Mouse (Mus musculus): ENCODE results near the gene Arhgef16. TPM values are rescaled to one million over a fixed set of nuclear protein-coding genes. Genes with fewer than 3 reads are reported as not detected.

Arhgef16 gene
- polyA plus RNA-seq, 1 experiment = not detected

DNA sequence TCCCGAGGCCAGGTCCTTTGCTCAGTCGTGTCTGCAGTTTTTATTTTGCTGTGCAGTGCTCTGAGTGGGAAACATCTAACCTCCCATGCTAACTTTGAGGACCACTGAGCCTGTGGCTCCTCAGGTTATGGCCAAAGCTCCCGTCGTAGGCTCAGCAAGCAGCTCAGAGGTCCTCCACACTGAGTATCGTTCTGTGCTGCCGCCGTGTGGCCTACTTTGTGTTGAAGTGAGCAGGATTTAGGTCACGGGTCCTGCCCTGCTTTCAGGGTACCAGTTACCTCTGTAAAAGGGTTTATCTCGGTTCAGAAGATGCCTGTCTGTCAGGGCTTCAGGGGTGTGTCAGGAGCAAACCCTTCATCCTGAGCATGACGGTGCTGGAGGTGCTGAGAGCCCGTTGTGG is 60.9 kb downstream of the Arhgef16 start:
- TF ChIP-seq CTCF (IDR thresholded peaks at IDR 0.05; ENCODE audit: insufficient read depth, low read depth, low read length) (no peak), POLR2A (IDR thresholded peaks at IDR 0.05; ENCODE audit: insufficient read depth, low read depth, low read length) (no peak)
- Histone ChIP-seq H3K4me3 (ENCODE audit: insufficient read depth, low read depth, low read length) (no peak overlapping the region), H3K27ac (ENCODE audit: insufficient read depth, low read depth, low read length) (no peak overlapping the region), H3K4me1 (ENCODE audit: control insufficient read depth, insufficient read depth, low read length) (peaks cover 7% of the 10 kb centered on the region)
- 79% methylated on average over 11 of the region's 11 CpGs for WGBS

DNA sequence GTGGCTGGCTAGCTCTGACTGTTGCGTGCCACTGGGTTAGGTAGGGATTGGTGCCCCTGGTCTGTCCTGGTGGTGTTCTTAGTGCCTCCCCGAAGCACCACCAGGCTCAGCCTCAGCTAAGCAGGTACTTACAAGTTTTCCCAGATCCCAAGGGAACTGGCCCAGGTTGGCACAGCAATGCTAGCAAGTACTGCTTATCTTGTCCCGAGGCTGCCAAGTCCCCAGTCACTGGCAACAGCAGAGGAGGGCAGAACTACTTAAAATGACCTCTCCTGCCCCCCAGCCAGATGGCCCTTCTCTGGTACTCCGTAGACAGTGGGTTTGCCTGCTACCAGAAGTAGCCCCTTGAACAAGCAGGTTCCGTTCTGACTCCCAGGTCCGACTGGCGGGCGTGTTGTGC is 62.3 kb downstream of the Arhgef16 start:
- peaks cover 7% of the 10 kb centered on the region for H3K4me1 ChIP-seq (ENCODE audit: control insufficient read depth, insufficient read depth, low read length)
- TF ChIP-seq POLR2A (IDR thresholded peaks at IDR 0.05; ENCODE audit: insufficient read depth, low read depth, low read length) (no peak), CTCF (IDR thresholded peaks at IDR 0.05; ENCODE audit: insufficient read depth, low read depth, low read length) (no peak)
- H3K4me3 ChIP-seq (ENCODE audit: insufficient read depth, low read depth, low read length) = no peak overlapping the region
- WGBS = 87% methylated on average over 8 of the region's 8 CpGs
- H3K27ac ChIP-seq (ENCODE audit: insufficient read depth, low read depth, low read length) = no peak overlapping the region

DNA sequence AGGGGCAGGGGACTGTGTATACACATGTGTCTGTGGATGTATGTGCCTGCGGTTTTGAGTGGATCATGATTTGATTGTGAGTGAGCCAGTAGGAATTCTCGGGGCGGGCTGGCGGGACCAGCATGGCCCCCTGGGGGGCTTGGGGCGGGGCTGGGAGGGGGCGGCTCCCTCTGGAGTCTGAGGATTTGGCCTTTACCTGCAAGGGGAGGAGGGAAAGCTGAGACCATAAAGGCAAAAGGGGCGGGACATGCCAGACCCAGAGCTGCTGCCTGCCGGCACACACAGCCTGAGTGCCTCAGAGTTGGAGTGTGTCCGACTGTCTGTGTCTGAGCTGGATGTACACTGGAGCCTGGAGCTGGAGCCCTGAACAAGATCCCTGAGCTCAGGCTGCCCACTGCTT is 64.2 kb downstream of the Arhgef16 start:
- Histone ChIP-seq H3K4me1 (ENCODE audit: control insufficient read depth, insufficient read depth, low read length) (peaks cover 7% of the 10 kb centered on the region), H3K27ac (ENCODE audit: insufficient read depth, low read depth, low read length) (no peak overlapping the region), H3K4me3 (ENCODE audit: insufficient read depth, low read depth, low read length) (no peak overlapping the region)
- TF ChIP-seq CTCF (IDR thresholded peaks at IDR 0.05; ENCODE audit: insufficient read depth, low read depth, low read length) (no peak), POLR2A (IDR thresholded peaks at IDR 0.05; ENCODE audit: insufficient read depth, low read depth, low read length) (no peak)
- WGBS = 3% methylated on average over 9 of the region's 9 CpGs

DNA sequence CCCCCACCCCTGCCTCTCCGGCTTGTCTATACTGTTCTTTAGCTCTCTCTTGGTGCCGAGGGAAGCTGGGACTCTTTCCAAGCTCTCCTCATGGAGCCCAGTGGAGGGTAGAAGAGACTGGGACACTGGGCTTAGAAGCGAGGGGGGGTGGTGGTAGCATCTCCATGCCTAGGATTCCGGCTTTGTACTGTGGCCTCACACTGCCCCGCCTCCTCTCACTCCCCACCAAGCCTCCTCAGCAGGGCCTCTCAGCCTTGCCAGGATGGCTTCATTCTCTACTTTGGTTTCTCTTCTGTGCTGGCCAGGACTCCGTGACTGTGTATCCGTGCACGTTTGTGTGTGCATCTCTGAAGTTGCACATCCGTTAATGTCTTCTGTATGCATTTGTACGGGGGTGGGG is 64.6 kb downstream of the Arhgef16 start:
- 13% methylated on average over 10 of the region's 10 CpGs for WGBS
- no peak overlapping the region for H3K4me3 ChIP-seq (ENCODE audit: insufficient read depth, low read depth, low read length)

DNA sequence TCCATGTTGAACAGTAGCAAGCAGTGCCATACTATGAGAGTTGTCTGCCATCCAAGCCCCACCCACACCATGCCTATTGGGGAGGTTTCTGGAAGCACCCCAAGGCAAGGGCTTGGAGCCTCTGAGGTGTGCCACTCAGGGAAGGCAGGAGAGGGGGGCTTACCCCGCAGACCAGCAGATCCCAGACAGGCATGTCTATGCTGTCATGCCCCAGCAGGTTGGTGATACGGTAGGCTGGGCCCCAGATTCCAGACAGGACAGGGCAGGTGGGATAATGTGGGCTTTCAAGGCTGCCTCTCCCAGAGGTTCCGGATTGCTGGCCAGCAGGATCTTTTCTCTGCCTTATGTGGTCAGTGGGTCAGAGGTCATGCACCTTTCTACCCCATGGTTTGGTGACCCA is 65.5 kb downstream of the Arhgef16 start:
- H3K27ac ChIP-seq (ENCODE audit: insufficient read depth, low read depth, low read length) = no peak overlapping the region
- H3K4me3 ChIP-seq (ENCODE audit: insufficient read depth, low read depth, low read length) = no peak overlapping the region
- H3K4me1 ChIP-seq (ENCODE audit: control insufficient read depth, insufficient read depth, low read length) = peaks cover 7% of the 10 kb centered on the region
- TF ChIP-seq POLR2A (IDR thresholded peaks at IDR 0.05; ENCODE audit: insufficient read depth, low read depth, low read length) (no peak), CTCF (IDR thresholded peaks at IDR 0.05; ENCODE audit: insufficient read depth, low read depth, low read length) (no peak)
- 88% methylated on average over 3 of the region's 3 CpGs for WGBS

More for the DNA sequence above, 64.6 kb downstream of the Arhgef16 start:
- no peak for TF ChIP-seq POLR2A (IDR thresholded peaks at IDR 0.05; ENCODE audit: insufficient read depth, low read depth, low read length)
- TF ChIP-seq CTCF (IDR thresholded peaks at IDR 0.05; ENCODE audit: insufficient read depth, low read depth, low read length) = no peak
- H3K4me1 ChIP-seq (ENCODE audit: control insufficient read depth, insufficient read depth, low read length) = peaks cover 7% of the 10 kb centered on the region
- H3K27ac ChIP-seq (ENCODE audit: insufficient read depth, low read depth, low read length) = no peak overlapping the region

DNA sequence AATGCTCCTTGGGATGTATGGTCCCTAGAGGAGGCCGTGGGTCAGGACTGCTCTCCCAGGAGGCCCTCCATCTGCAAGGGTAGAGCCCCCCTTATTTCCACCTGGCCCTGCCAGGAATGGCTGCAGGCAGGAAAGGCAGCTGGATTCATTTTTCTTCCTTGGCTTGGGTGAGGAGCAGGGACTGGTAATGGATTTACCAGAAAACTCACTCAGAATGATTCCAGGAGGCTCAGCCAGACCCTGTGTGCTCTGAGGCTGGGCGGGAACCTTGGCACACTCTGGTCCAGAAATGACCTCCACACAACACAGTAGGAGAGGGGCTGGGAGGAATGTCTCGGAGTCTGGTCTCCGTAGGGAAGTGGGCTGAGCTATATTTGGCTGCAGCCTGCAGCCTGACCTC is 69.2 kb downstream of the Arhgef16 start:
- peaks cover 4% of the 10 kb centered on the region for H3K4me1 ChIP-seq (ENCODE audit: control insufficient read depth, insufficient read depth, low read length)
- WGBS = 77% methylated on average over 4 of the region's 4 CpGs
- TF ChIP-seq CTCF (IDR thresholded peaks at IDR 0.05; ENCODE audit: insufficient read depth, low read depth, low read length) = no peak
- no peak for TF ChIP-seq POLR2A (IDR thresholded peaks at IDR 0.05; ENCODE audit: insufficient read depth, low read depth, low read length)
- H3K4me3 ChIP-seq (ENCODE audit: insufficient read depth, low read depth, low read length) = no peak overlapping the region
- H3K27ac ChIP-seq (ENCODE audit: insufficient read depth, low read depth, low read length) = no peak overlapping the region

DNA sequence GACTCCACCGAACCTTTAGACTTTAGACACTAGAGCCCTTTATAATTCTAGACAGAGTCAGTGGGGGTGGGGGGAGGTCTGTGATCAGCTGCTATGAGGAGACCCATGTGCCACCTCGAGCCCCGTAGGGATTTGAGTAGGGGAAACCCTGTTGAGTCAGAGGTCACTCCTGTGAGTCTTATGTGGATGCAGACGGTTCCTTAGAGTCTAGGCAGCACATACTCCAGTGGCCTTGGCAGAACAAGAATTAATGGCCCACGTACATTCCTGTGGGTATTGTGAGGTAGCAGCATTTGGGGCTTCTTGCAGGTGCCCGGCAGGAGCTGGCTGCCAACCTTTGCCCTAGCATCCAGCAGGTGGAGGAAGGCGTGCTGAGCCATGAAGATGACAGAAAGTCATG is 70.1 kb downstream of the Arhgef16 start:
- Histone ChIP-seq H3K4me1 (ENCODE audit: control insufficient read depth, insufficient read depth, low read length) (no peaks in the 10 kb centered on the region), H3K4me3 (ENCODE audit: insufficient read depth, low read depth, low read length) (no peak overlapping the region), H3K27ac (ENCODE audit: insufficient read depth, low read depth, low read length) (no peak overlapping the region)
- WGBS = 90% methylated on average over 7 of the region's 7 CpGs
- TF ChIP-seq POLR2A (IDR thresholded peaks at IDR 0.05; ENCODE audit: insufficient read depth, low read depth, low read length) = no peak
- TF ChIP-seq CTCF (IDR thresholded peaks at IDR 0.05; ENCODE audit: insufficient read depth, low read depth, low read length) = no peak

DNA sequence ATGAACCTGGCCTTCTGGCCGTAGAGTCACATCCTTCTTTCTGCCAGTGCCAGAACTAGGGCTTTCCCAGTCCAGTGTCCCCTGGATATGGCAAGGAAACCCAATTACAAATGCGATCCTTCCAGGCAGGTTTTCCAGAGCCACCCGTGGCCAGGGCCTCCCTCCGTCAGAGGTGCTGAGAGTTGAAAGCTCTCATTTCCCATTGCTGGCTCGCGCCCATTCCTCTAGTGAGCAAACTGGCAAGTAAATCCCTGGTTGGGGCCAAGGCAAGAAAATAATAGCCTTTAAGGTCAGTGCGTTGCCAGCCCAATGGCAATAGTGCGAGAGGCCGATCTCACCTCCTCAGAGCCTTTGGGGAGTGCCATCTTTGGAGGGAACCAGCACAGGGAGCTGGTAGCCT is 71.9 kb downstream of the Arhgef16 start:
- Histone ChIP-seq H3K4me1 (ENCODE audit: control insufficient read depth, insufficient read depth, low read length) (peaks cover 10% of the 10 kb centered on the region), H3K27ac (ENCODE audit: insufficient read depth, low read depth, low read length) (no peak overlapping the region), H3K4me3 (ENCODE audit: insufficient read depth, low read depth, low read length) (no peak overlapping the region)
- 77% methylated on average over 9 of the region's 9 CpGs for WGBS
- TF ChIP-seq CTCF (IDR thresholded peaks at IDR 0.05; ENCODE audit: insufficient read depth, low read depth, low read length) (no peak), POLR2A (IDR thresholded peaks at IDR 0.05; ENCODE audit: insufficient read depth, low read depth, low read length) (no peak)

Other genes with a start within 250 kb of the Arhgef16 start
- gene Trp73, start 161.5 kb downstream of the Arhgef16 start, polyA plus RNA-seq (2012; ENCODE audit: insufficient read depth, insufficient read length, low replicate concordance, missing spikeins) = not detected in 2 replicates
- not detected in 2 replicates for gene Wrap73, start 159.3 kb downstream of the Arhgef16 start, polyA plus RNA-seq (2012; ENCODE audit: insufficient read depth, insufficient read length, low replicate concordance, missing spikeins)
- gene Tprgl, start 141.0 kb downstream of the Arhgef16 start, polyA plus RNA-seq (2012; ENCODE audit: insufficient read depth, insufficient read length, low replicate concordance, missing spikeins) = not detected in 2 replicates
- not detected in 2 replicates for gene Megf6, start 130.9 kb downstream of the Arhgef16 start, polyA plus RNA-seq (2012; ENCODE audit: insufficient read depth, insufficient read length, low replicate concordance, missing spikeins)
- gene B230104I21Rik, start 34.5 kb upstream of the Arhgef16 start, polyA plus RNA-seq (2012; ENCODE audit: insufficient read depth, insufficient read length, low replicate concordance, missing spikeins) = not detected in 2 replicates